Mouse (Mus musculus) intestine, embryonic 14.5 days (tissue): ENCODE data around the gene Faap100. TPM values are rescaled to one million over a fixed set of nuclear protein-coding genes. Genes with fewer than 3 reads are reported as not detected.

Source experiments
- ATAC-seq: fragments of 200-750 bp; cut with Nextera tagmentation; replicated peaks from 2 replicates; pipeline ENCODE4 v1.8.0; 2017; ENCODE audit warnings: low read depth, moderate number of reproducible peaks, moderate TSS enrichment, moderate library complexity; ENCODE audit not compliant: low FRiP score, low TSS enrichment
- DNase-seq: peaks from one replicate; pipeline ENCODE4 v3.0.0-alpha.2; 2018; ENCODE audit warnings: low spot score
- H3K27ac ChIP-seq: fragments of 300-500 bp; sonication (generic); 2 replicates; pipeline ENCODE4 v1.5.1; 2014; ENCODE audit warnings: low read depth, mild to moderate bottlenecking, control low read depth
- H3K27me3 ChIP-seq: fragments of 300-500 bp; sonication (generic); replicated peaks from 2 replicates; pipeline ENCODE4 v1.6.1; 2014; ENCODE audit warnings: low read length, control low read depth; ENCODE audit not compliant: control insufficient read depth, insufficient read depth
- H3K36me3 ChIP-seq: fragments of 300-500 bp; sonication (generic); 2 replicates; pipeline ENCODE4 v1.6.1; 2014; ENCODE audit warnings: low read length, control low read depth; ENCODE audit not compliant: control insufficient read depth, insufficient read depth
- H3K4me1 ChIP-seq: fragments of 300-500 bp; sonication (generic); replicated peaks from 2 replicates; pipeline ENCODE4 v1.6.1; 2014; ENCODE audit warnings: low read length, control low read depth, mixed read lengths; ENCODE audit not compliant: control insufficient read depth, insufficient read depth
- H3K4me2 ChIP-seq: fragments of 300-500 bp; sonication (generic); 2 replicates; pipeline ENCODE4 v1.6.1; 2014; ENCODE audit warnings: low read length
- H3K4me3 ChIP-seq: fragments of 300-500 bp; sonication (generic); 2 replicates; pipeline ENCODE4 v1.5.1; 2014; ENCODE audit warnings: low read depth, low read length, control low read depth, mixed read lengths
- H3K9ac ChIP-seq: fragments of 300-500 bp; sonication (generic); 2 replicates; pipeline ENCODE4 v1.6.1; 2014; ENCODE audit warnings: mild to moderate bottlenecking, low read length
- H3K9me3 ChIP-seq: fragments of 300-500 bp; sonication (generic); 2 replicates; pipeline ENCODE4 v1.6.1; 2016; ENCODE audit warnings: low read length, control low read depth; ENCODE audit not compliant: control insufficient read depth
- WGBS: fragments of 180-500 bp; shearing (Covaris S2); extraction: QIAGEN DNeasy Blood & Tissue Kit; methylation state at CpG from one replicate; pipeline ENCODE4 v1.1.7; 2014; 5-methylcytosine and 5-hydroxymethylcytosine counted together
- polyA plus RNA-seq: library from polyadenylated mRNA; unstranded; fragments of >200 nt; fragmentation: Nextera tagmentation; extraction: Ambion mirVana; gene quantifications from 2 replicates; pipeline ENCODE4 v1.2.1, GENCODE M21; 2014

The Faap100 gene
- polyA plus RNA-seq, 1 experiment from 2014 or later: 32.6 TPM

DNA sequence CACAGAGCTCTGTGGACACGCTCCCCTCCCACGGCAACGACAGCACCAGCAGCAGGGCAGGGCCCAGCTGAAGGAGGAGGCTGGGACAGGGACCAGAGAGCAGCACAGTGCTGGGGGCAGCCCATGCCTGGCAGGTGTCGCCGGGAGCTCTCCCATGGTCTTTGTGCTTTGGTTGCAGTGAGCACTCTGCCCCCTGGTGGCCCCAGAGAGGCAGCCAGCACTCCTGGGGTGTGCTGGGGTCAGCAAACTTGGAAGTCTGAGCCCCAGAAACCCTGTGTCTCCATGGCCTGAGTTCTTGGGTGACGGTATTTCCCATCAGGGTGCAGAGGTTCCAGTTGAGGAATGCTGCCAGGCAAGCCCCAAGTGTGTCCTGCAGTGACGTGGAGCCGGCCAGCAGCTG lies 8.9 kb downstream of the Faap100 start:
- ATAC-seq: peak; percentile 51
- H3K9ac ChIP-seq: no peak overlapping the region
- no peak overlapping the region for H3K4me2 ChIP-seq
- H3K9me3 ChIP-seq: no peaks in the 10 kb centered on the region
- no peak overlapping the region for H3K27ac ChIP-seq
- DNase-seq: peak; percentile 82
- no peak overlapping the region for H3K4me3 ChIP-seq
- no peaks in the 10 kb centered on the region for H3K27me3 ChIP-seq
- H3K36me3 ChIP-seq: peaks cover 63% of the 10 kb centered on the region
- 34% methylated on average over 8 of the region's 8 CpGs for WGBS
- peaks cover 3% of the 10 kb centered on the region; the same call in 1 of the 2 replicates for H3K4me1 ChIP-seq

DNA sequence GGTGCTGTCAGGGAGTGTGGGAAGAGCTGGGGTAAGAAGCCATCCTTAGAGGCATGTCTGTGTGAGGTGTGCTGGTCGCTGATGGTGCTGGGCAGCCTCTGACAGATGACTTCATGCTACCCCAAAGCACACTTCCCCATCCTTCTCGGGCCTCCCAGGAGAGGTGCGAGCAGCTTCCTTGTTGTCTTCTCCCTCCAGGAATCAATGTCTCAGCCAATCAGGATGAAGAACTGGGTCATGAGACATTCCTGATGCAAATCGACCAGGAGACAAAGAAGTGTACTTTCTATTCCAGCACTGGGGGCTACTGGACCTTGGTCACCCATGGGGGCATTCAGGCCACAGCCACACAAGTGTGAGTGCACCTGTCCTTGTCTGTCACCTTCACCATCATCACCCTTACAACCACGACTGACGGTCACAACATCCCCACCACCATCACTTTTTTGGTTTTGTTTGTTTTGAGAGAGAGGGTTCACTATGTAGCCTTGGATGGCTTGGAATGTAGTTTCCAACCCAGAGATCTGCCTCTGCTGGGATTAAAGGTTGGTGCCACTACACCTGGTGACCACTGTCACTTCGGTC lies 12.0 kb downstream of the Faap100 start:
- Histone ChIP-seq H3K4me2 (no peak overlapping the region), H3K9me3 (no peaks in the 10 kb centered on the region), H3K9ac (no peak overlapping the region), H3K36me3 (peaks cover 32% of the 10 kb centered on the region), H3K4me3 (no peak overlapping the region), H3K27ac (no peak overlapping the region), H3K27me3 (no peaks in the 10 kb centered on the region), H3K4me1 (peaks cover 3% of the 10 kb centered on the region; the same call in 1 of the 2 replicates)
- 32% methylated on average over 7 of the region's 7 CpGs for WGBS
- ATAC-seq: no peak
- no peak for DNase-seq

DNA sequence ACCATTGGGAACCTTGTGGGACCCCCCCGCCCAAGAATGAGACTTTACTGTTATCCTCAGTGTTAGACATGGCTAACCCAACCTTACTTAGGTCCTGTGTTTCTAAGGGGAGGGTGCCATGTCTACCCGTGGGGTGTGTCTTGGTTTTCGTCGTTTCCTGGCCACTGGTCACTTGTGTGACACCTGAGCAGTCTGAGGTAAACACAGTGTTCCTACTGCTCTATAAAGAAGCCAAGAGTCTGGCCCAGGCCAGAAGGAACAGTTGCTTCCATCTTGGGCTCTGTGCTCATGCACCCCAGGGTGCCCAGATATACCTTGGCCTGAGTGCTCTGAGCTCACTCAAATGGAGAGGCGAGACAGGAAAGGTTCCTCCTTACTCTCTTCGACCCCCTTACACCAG lies 15.7 kb downstream of the Faap100 start:
- Histone ChIP-seq H3K9ac (no peak overlapping the region), H3K27ac (no peak overlapping the region), H3K4me2 (no peak overlapping the region), H3K4me3 (no peak overlapping the region), H3K4me1 (peaks cover 22% of the 10 kb centered on the region), H3K9me3 (no peaks in the 10 kb centered on the region), H3K27me3 (no peaks in the 10 kb centered on the region), H3K36me3 (no peaks in the 10 kb centered on the region)
- WGBS: 80% methylated on average over 6 of the region's 6 CpGs
- ATAC-seq: no peak
- no peak for DNase-seq

DNA sequence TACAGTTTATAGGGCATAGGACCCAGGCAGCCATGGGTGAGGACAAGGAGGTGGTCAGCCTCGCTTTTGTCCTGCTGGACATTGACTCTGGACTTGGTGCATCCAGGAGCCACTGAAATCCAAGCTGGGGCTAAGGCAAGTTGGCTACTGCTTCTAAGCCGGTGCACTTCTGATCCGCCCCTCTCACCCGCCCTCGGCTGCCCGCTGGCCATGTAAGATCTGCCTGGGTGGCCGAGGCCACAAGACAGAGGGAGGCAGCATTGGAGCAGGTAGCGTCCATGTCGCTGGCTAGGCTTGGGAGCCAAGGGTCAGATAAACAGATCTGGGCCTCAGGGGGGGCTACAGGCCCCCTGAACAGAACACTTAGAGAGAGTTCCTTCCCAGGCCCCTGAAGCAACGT lies 17.3 kb downstream of the Faap100 start, which contains the start of gene Fscn2:
Gene Fscn2, plus strand, starts transcription at position 240 of the 400 bp plus-strand sequence.
- Histone ChIP-seq H3K27me3 (no peaks in the 10 kb centered on the region), H3K4me3 (no peak within 1 kb of the TSS), H3K27ac (no peak within 1 kb of the TSS), H3K9me3 (no peaks in the 10 kb centered on the region), H3K4me1 (peaks cover 27% of the 10 kb centered on the region), H3K36me3 (no peaks in the 10 kb centered on the region), H3K4me2 (no peak within 1 kb of the TSS), H3K9ac (no peak within 1 kb of the TSS)
- DNase-seq (no peak), ATAC-seq (no peak)
- WGBS: 67% methylated on average over 10 of the region's 10 CpGs

DNA sequence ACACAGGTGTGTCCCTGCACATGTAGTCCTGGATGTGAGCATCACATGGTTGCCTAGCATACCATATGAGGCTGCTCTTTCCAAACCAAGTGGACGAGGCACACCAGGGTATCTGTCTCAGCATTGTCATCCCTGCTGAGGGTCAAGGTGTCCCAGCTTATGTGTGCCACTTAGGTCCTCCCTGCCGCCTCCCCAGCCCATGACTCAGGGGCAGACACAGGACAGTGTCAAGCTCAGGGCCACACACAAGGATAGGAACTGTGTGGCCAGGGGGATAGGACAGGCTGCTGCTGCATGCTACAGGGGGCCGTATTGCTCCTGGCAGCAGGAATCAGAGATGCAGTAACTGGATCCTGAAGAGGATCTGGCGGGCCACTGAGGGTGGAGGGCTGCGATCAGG lies 17.8 kb downstream of the Faap100 start:
- no peaks in the 10 kb centered on the region for H3K27me3 ChIP-seq
- DNase-seq (no peak), ATAC-seq (no peak)
- 74% methylated on average over 5 of the region's 5 CpGs for WGBS
- peaks cover 27% of the 10 kb centered on the region for H3K4me1 ChIP-seq
- no peak overlapping the region for H3K4me2 ChIP-seq
- H3K9ac ChIP-seq: no peak overlapping the region
- H3K9me3 ChIP-seq: no peaks in the 10 kb centered on the region
- no peak overlapping the region for H3K27ac ChIP-seq
- H3K36me3 ChIP-seq: no peaks in the 10 kb centered on the region
- H3K4me3 ChIP-seq: no peak overlapping the region

DNA sequence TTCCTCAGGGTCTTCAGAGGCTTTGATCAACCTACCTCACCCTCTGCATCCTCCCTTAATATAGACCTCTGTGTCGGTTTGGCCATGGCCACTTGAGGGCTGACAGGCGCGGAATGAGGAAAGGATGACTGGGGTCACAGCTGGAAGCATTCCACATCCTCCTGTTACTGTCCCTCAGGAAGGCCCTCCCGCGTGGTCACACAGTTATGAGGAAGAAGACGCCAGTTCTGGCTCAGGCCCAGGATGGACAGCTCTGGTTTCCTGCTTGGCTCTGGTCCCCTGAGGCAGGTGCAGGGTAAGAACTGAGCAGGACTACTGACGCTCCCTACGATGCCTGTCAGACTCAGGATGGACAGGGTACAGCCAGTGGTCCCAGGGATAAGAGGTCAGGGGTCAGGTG lies 18.5 kb downstream of the Faap100 start:
- peaks cover 30% of the 10 kb centered on the region for H3K4me1 ChIP-seq
- ATAC-seq (no peak), DNase-seq (no peak)
- 58% methylated on average over 8 of the region's 8 CpGs for WGBS
- no peak overlapping the region for H3K27ac ChIP-seq
- no peak overlapping the region for H3K4me3 ChIP-seq
- H3K36me3 ChIP-seq: no peaks in the 10 kb centered on the region
- H3K9me3 ChIP-seq: no peaks in the 10 kb centered on the region
- no peak overlapping the region for H3K9ac ChIP-seq
- H3K4me2 ChIP-seq: no peak overlapping the region
- no peaks in the 10 kb centered on the region for H3K27me3 ChIP-seq

DNA sequence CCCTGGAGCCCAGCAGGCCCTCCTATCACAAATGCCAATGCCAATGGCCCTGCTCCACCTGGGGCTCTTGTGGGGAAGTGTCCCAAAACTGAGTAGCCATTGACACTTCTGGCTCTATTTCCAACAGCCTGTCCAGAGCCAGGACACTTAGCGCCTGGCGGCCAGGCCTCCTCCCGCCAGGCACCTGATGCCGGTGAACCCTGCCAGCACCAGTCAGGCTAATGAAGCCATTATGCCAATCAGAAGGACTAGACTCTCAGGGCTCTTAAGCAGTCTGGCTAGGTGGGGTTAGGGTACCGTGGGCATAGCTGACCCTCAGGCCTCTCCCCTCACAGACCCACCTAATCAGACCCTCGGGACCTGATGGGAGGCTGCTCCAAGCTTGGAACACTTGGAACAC lies 19.2 kb downstream of the Faap100 start:
- peaks cover 34% of the 10 kb centered on the region for H3K4me1 ChIP-seq
- 87% methylated on average over 6 of the region's 6 CpGs for WGBS
- no peak overlapping the region for H3K4me2 ChIP-seq
- H3K4me3 ChIP-seq: no peak overlapping the region
- H3K9me3 ChIP-seq: no peaks in the 10 kb centered on the region
- no peak overlapping the region for H3K9ac ChIP-seq
- ATAC-seq: no peak
- DNase-seq: no peak
- no peaks in the 10 kb centered on the region for H3K27me3 ChIP-seq
- H3K36me3 ChIP-seq: no peaks in the 10 kb centered on the region
- H3K27ac ChIP-seq: no peak overlapping the region

DNA sequence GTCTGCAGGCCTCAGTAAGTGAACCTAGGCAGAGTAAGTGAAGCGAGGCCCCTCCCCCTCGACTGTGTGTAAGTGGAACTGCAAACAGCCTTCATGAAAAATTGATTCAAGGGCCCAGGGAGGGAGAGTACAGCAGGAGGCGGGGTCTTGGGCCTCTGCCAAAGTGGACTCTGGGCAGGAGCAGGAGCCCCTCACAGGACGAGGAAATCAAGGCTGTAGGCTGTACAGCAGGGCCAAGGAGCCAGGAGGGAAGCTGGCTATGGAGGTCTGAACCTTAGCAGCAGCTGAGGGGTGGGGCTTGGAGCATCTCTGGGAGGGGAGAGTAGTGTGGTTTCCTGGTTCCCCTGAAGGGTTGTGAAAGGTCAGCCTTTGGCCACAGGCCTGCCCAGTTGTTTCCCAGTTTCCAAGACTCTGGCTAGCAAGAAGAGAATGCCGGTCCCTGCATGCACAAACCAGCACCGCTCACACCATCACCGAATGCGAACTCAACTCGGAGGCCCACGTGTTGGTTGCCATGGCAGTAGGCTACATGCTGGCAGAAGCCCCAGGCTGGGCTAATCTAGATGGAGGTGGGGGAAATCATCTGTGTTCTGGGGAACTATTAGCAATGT lies 20.7 kb downstream of the Faap100 start:
- 0 out of 2 replicates have a peak overlapping the region, but pooled peaks have one; percentile 1 for H3K4me2 ChIP-seq
- no peaks in the 10 kb centered on the region for H3K9me3 ChIP-seq
- H3K27ac ChIP-seq: peak overlapping the region; percentile 82
- ATAC-seq (peak; percentile 61), DNase-seq (peak; percentile 91)
- H3K27me3 ChIP-seq: no peaks in the 10 kb centered on the region
- no peak overlapping the region for H3K4me3 ChIP-seq
- WGBS: 10% methylated on average over 10 of the region's 10 CpGs
- no peaks in the 10 kb centered on the region for H3K36me3 ChIP-seq
- H3K9ac ChIP-seq: no peak overlapping the region
- peaks cover 45% of the 10 kb centered on the region for H3K4me1 ChIP-seq

DNA sequence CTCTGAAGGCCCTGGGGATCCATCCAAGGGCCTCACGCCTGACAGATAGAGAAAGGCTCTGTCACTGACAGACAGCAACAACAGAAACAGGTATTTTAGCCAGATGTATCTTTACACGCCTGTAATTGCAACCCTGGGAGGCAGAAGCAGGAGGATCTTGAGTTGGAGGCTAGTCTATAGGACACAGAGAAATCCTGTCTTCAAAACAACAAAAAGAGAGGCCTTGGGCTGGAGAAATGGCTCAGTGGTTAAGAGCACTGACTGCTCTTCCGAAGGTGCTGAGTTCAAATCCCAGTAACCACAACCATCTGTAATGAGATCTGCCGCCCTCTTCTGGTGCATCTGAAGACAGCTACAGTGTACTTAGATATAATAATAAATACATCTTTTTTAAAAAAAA lies 21.7 kb downstream of the Faap100 start:
- no peak overlapping the region for H3K9ac ChIP-seq
- ATAC-seq (no peak), DNase-seq (no peak)
- H3K4me3 ChIP-seq: no peak overlapping the region
- no peaks in the 10 kb centered on the region for H3K27me3 ChIP-seq
- no peak overlapping the region for H3K4me2 ChIP-seq
- no peaks in the 10 kb centered on the region for H3K36me3 ChIP-seq
- H3K27ac ChIP-seq: no peak overlapping the region
- H3K4me1 ChIP-seq: peaks cover 54% of the 10 kb centered on the region
- WGBS: 95% methylated on average over 4 of the region's 4 CpGs
- no peaks in the 10 kb centered on the region for H3K9me3 ChIP-seq
